ENCODE assay signal across 30 mouse cellular contexts in the genomic region with DNA sequence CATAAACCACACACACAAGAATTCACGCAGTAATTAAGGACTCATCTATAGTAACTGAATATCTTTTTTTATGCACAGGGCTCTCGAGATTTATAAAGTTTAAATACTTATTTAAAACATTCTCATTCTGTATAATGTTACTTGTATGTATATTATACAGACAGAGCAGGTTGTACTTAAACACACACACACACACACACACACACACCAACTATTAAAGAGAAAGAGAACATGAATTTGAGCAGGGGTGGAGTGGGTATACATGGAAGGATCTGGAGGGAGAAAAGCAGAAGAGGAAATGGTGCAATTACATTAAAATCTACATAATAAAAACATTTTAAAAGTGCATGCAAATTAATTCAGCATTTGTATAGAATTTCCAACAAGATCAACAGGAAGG.
"Had no signal": no experiment of that assay in that cellular context is flagged by ENCODE, and none has a peak within 500 bp of the region (broad histone marks: within the 10 kb centered on the region; RNA-seq: fewer than 3 reads in every experiment).

No protein-coding gene starts in this region.

- H3K4me1 ChIP-seq: limb, embryonic 10.5 days; limb, embryonic 15.5 days; liver, embryonic 12.5 days; liver, embryonic 13.5 days; liver, embryonic 15.5 days; lung, embryonic 15.5 days; megakaryocyte, embryonic 14.5 days; neural tube, embryonic 12.5 days had no signal

- ATAC-seq: liver, embryonic 12.5 days; liver, postnatal 0 days; lung, postnatal 0 days; midbrain, embryonic 15.5 days had no signal

- H3K4me2 ChIP-seq: limb, embryonic 12.5 days; limb, embryonic 13.5 days; limb, embryonic 15.5 days; liver, embryonic 11.5 days; liver, embryonic 12.5 days; liver, embryonic 13.5 days; liver, embryonic 15.5 days; lung, embryonic 14.5 days; lung, embryonic 15.5 days; midbrain, embryonic 11.5 days; midbrain, embryonic 12.5 days; midbrain, embryonic 13.5 days; midbrain, embryonic 15.5 days; neural tube, embryonic 12.5 days had no signal

- DNase-seq: left cerebral cortex, postnatal 4 days; liver; liver, embryonic 13.5 days; liver, postnatal 0 days; lung, adult 18-20 months; lung, adult 2 months; lung, postnatal 10 days; lung, postnatal 14 days; lung, postnatal 36 days; lung, postnatal 4 days had no signal

- H3K4me3 ChIP-seq: limb, embryonic 10.5 days; limb, embryonic 12.5 days; limb, embryonic 13.5 days; limb, embryonic 15.5 days; liver, embryonic 12.5 days; liver, embryonic 13.5 days; liver, embryonic 15.5 days; lung, embryonic 15.5 days; megakaryocyte, embryonic 14.5 days; midbrain, embryonic 10.5 days; midbrain, embryonic 12.5 days; midbrain, embryonic 13.5 days; midbrain, embryonic 15.5 days; myocyte; neural tube, embryonic 12.5 days had no signal

- H3K9me3 ChIP-seq: limb, embryonic 10.5 days; limb, embryonic 12.5 days; limb, embryonic 13.5 days; limb, embryonic 15.5 days; liver, embryonic 12.5 days; liver, embryonic 13.5 days; liver, embryonic 15.5 days; lung, embryonic 15.5 days; midbrain, embryonic 10.5 days; midbrain, embryonic 12.5 days; midbrain, embryonic 13.5 days; midbrain, embryonic 15.5 days; neural tube, embryonic 12.5 days had no signal

- H3K9ac ChIP-seq: limb, embryonic 12.5 days; limb, embryonic 13.5 days; limb, embryonic 15.5 days; liver, embryonic 12.5 days; liver, embryonic 13.5 days; liver, embryonic 14.5 days; liver, embryonic 15.5 days; liver, postnatal 0 days; lung, embryonic 14.5 days; lung, embryonic 15.5 days; midbrain, embryonic 12.5 days; midbrain, embryonic 13.5 days; midbrain, embryonic 15.5 days; neural tube, embryonic 12.5 days had no signal

- H3K27me3 ChIP-seq: limb, embryonic 12.5 days; limb, embryonic 13.5 days; limb, embryonic 15.5 days; liver, embryonic 12.5 days; liver, embryonic 13.5 days; liver, embryonic 15.5 days; lung, embryonic 15.5 days; megakaryocyte, embryonic 14.5 days; midbrain, embryonic 12.5 days; midbrain, embryonic 13.5 days; midbrain, embryonic 15.5 days; neural tube, embryonic 12.5 days had no signal

- H3K27ac ChIP-seq: limb, embryonic 10.5 days; limb, embryonic 12.5 days; limb, embryonic 13.5 days; limb, embryonic 15.5 days; liver, embryonic 12.5 days; liver, embryonic 13.5 days; liver, embryonic 14.5 days; liver, embryonic 15.5 days; lung, embryonic 15.5 days; macrophage; midbrain, embryonic 10.5 days; midbrain, embryonic 12.5 days; neural tube, embryonic 12.5 days had no signal

- H3K36me3 ChIP-seq: limb, embryonic 10.5 days; limb, embryonic 12.5 days; limb, embryonic 13.5 days; limb, embryonic 15.5 days; liver, embryonic 12.5 days; liver, embryonic 13.5 days; liver, embryonic 15.5 days; lung, embryonic 15.5 days; midbrain, embryonic 10.5 days; midbrain, embryonic 12.5 days; midbrain, embryonic 13.5 days; midbrain, embryonic 15.5 days; neural tube, embryonic 12.5 days had no signal
